Mouse (Mus musculus) heart, adult 2 months (tissue): ENCODE results near the gene Slc35e3.

Source experiments
- CTCF ChIP-seq: fragments of 200-600 bp; IDR thresholded peaks from 2 replicates; pipeline ENCODE4 v1.8.1; 2022; ENCODE audit warnings: antibody characterized with exemption, mild to moderate bottlenecking, moderate library complexity
- EP300 ChIP-seq: fragments of 200-500 bp; IDR thresholded peaks from 2 replicates; pipeline ENCODE4 v1.6.1; 2011; ENCODE audit warnings: low read depth, low read length, control low read depth; ENCODE audit not compliant: insufficient read depth
- POLR2A ChIP-seq: fragments of 200-500 bp; IDR thresholded peaks from 2 replicates; pipeline ENCODE4 v1.6.1; 2011; ENCODE audit warnings: mild to moderate bottlenecking, low read depth, low read length, control low read depth; ENCODE audit not compliant: insufficient read depth

GRCm38 (mm10) chr10:117751744-117752143, 5.6 kb upstream of the Slc35e3 start:
- TF ChIP-seq POLR2A (no peak), EP300 (no peak), CTCF (no peak)
